Mouse (Mus musculus) cortical plate, adult 2 months (tissue): ENCODE measurements around the gene Morn3.

ENCODE experiments used
- CTCF ChIP-seq: fragments of 200-500 bp; IDR thresholded peaks from 2 replicates; pipeline ENCODE4 v1.5.1; 2011; ENCODE audit warnings: mild to moderate bottlenecking, control low read depth, low read length; ENCODE audit not compliant: insufficient read depth; ENCODE audit errors: extremely low read depth
- POLR2A ChIP-seq: fragments of 200-500 bp; IDR thresholded peaks from 2 replicates; pipeline ENCODE4 v1.6.1; 2011; ENCODE audit warnings: mild to moderate bottlenecking, low read length, control low read depth; ENCODE audit not compliant: insufficient read depth; ENCODE audit errors: extremely low read depth

- TF ChIP-seq CTCF (no peak), POLR2A (0 out of 2 replicates have a peak, but pooled peaks have one; percentile 21)
Observed at GRCm38 (mm10) chr5:122988021-122988751, 58.6 kb downstream of the Morn3 start.
